Mouse (Mus musculus) limb, embryonic 13.5 days (tissue): ENCODE measurements at regions not wholly inside any gene's neighbourhood (a gene's known extent, or its start where the extent isn't known, plus 50 kb on each side); places are given as distances from the start of the nearest gene placed in this dataset.

Experiments used
- ATAC-seq: fragments of 200-750 bp; cut with Nextera tagmentation; 2 replicates; pipeline ENCODE4 v1.8.0; 2017; ENCODE audit warnings: low read depth, moderate number of reproducible peaks, moderate TSS enrichment; ENCODE audit not compliant: low FRiP score
- H3K27ac ChIP-seq: fragments of 300-500 bp; sonication (generic); 2 replicates; pipeline ENCODE4 v1.5.1; 2015; ENCODE audit warnings: inconsistent platforms, mild to moderate bottlenecking, moderate library complexity
- H3K27me3 ChIP-seq: fragments of 300-500 bp; sonication (generic); 2 replicates; pipeline ENCODE4 v1.6.1; 2015; ENCODE audit warnings: mild to moderate bottlenecking, inconsistent platforms
- H3K36me3 ChIP-seq: fragments of 300-500 bp; sonication (generic); 2 replicates; pipeline ENCODE4 v1.6.1; 2015; ENCODE audit warnings: inconsistent platforms, mild to moderate bottlenecking, moderate library complexity
- H3K4me1 ChIP-seq: fragments of 300-500 bp; sonication (generic); 2 replicates; pipeline ENCODE4 v1.6.1; 2015; ENCODE audit warnings: inconsistent platforms
- H3K4me2 ChIP-seq: fragments of 300-500 bp; sonication (generic); replicated peaks from 2 replicates; pipeline ENCODE4 v1.6.1; 2015; ENCODE audit warnings: inconsistent platforms, mild to moderate bottlenecking, moderate library complexity
- H3K4me3 ChIP-seq: fragments of 300-500 bp; sonication (generic); 2 replicates; pipeline ENCODE4 v1.5.1; 2015; ENCODE audit warnings: moderate library complexity, mild to moderate bottlenecking, inconsistent platforms
- H3K9ac ChIP-seq: fragments of 300-500 bp; sonication (generic); 2 replicates; pipeline ENCODE4 v1.6.1; 2015; ENCODE audit warnings: mild to moderate bottlenecking, inconsistent platforms
- H3K9me3 ChIP-seq: fragments of 300-500 bp; sonication (generic); 2 replicates; pipeline ENCODE4 v1.6.1; 2016; ENCODE audit warnings: inconsistent platforms
- WGBS: fragments of 180-500 bp; shearing (Covaris S2); methylation state at CpG from one replicate; pipeline ENCODE4 v1.1.7; 2015; 5-methylcytosine and 5-hydroxymethylcytosine counted together

GRCm38 (mm10) chr3:144356948-144357295 is 151.9 kb upstream of the Lmo4 start:
- Histone ChIP-seq H3K4me3 (no peak overlapping the region), H3K4me2 (no peak overlapping the region), H3K4me1 (0 out of 2 replicates have a peak, but pooled peaks cover 14% of the 10 kb centered on the region), H3K27ac (no peak overlapping the region), H3K36me3 (no peaks in the 10 kb centered on the region), H3K9ac (no peak overlapping the region), H3K27me3 (peaks cover 5% of the 10 kb centered on the region; the same call in 1 of the 2 replicates), H3K9me3 (no peaks in the 10 kb centered on the region)
- WGBS: 19% methylated on average over 11 of the region's 11 CpGs
- no peak for ATAC-seq

GRCm38 (mm10) chr3:144356103-144356947 is 151.3 kb upstream of the Lmo4 start:
- Histone ChIP-seq H3K9me3 (no peaks in the 10 kb centered on the region), H3K4me1 (0 out of 2 replicates have a peak, but pooled peaks cover 14% of the 10 kb centered on the region), H3K27me3 (peaks cover 5% of the 10 kb centered on the region; the same call in 1 of the 2 replicates), H3K36me3 (no peaks in the 10 kb centered on the region), H3K27ac (no peak overlapping the region), H3K4me3 (no peak overlapping the region), H3K4me2 (no peak overlapping the region), H3K9ac (no peak overlapping the region)
- WGBS: 70% methylated on average over 17 of the region's 17 CpGs
- ATAC-seq: no peak

GRCm38 (mm10) chr3:144352559-144352958 is 147.5 kb upstream of the Lmo4 start:
- no peaks in the 10 kb centered on the region for H3K36me3 ChIP-seq
- peaks cover under 1% of the 10 kb centered on the region; the same call in 1 of the 2 replicates for H3K27me3 ChIP-seq
- no peak overlapping the region for H3K4me2 ChIP-seq
- H3K4me1 ChIP-seq: 0 out of 2 replicates have a peak, but pooled peaks cover 8% of the 10 kb centered on the region
- no peaks in the 10 kb centered on the region for H3K9me3 ChIP-seq
- no peak overlapping the region for H3K27ac ChIP-seq
- ATAC-seq: no peak
- H3K4me3 ChIP-seq: no peak overlapping the region
- no peak overlapping the region for H3K9ac ChIP-seq
- WGBS: 74% methylated on average over 4 of the region's 4 CpGs

GRCm38 (mm10) chr3:144348431-144348830 is 143.4 kb upstream of the Lmo4 start:
- no peaks in the 10 kb centered on the region for H3K27me3 ChIP-seq
- H3K4me1 ChIP-seq: no peaks in the 10 kb centered on the region
- no peak overlapping the region for H3K9ac ChIP-seq
- 63% methylated on average over 9 of the region's 9 CpGs for WGBS
- no peak for ATAC-seq
- no peaks in the 10 kb centered on the region for H3K36me3 ChIP-seq
- no peaks in the 10 kb centered on the region for H3K9me3 ChIP-seq
- no peak overlapping the region for H3K27ac ChIP-seq
- no peak overlapping the region for H3K4me3 ChIP-seq
- no peak overlapping the region for H3K4me2 ChIP-seq

GRCm38 (mm10) chr3:144335237-144335636 is 130.2 kb upstream of the Lmo4 start:
- Histone ChIP-seq H3K9ac (no peak overlapping the region), H3K4me2 (no peak overlapping the region), H3K27me3 (no peaks in the 10 kb centered on the region), H3K9me3 (no peaks in the 10 kb centered on the region), H3K36me3 (no peaks in the 10 kb centered on the region), H3K27ac (no peak overlapping the region), H3K4me1 (0 out of 2 replicates have a peak, but pooled peaks cover 4% of the 10 kb centered on the region), H3K4me3 (no peak overlapping the region)
- no peak for ATAC-seq
- 56% methylated on average over 3 of the region's 3 CpGs for WGBS

GRCm38 (mm10) chr3:144334201-144334600 is 129.2 kb upstream of the Lmo4 start:
- Histone ChIP-seq H3K27me3 (no peaks in the 10 kb centered on the region), H3K9me3 (no peaks in the 10 kb centered on the region), H3K36me3 (no peaks in the 10 kb centered on the region), H3K4me3 (no peak overlapping the region), H3K27ac (no peak overlapping the region), H3K4me1 (0 out of 2 replicates have a peak, but pooled peaks cover 4% of the 10 kb centered on the region), H3K4me2 (no peak overlapping the region), H3K9ac (no peak overlapping the region)
- no peak for ATAC-seq
- WGBS: 88% methylated on average over 5 of the region's 5 CpGs

GRCm38 (mm10) chr3:144332353-144332752 is 127.3 kb upstream of the Lmo4 start:
- Histone ChIP-seq H3K9ac (no peak overlapping the region), H3K36me3 (no peaks in the 10 kb centered on the region), H3K27me3 (no peaks in the 10 kb centered on the region), H3K4me3 (no peak overlapping the region), H3K4me2 (no peak overlapping the region), H3K4me1 (0 out of 2 replicates have a peak, but pooled peaks cover 4% of the 10 kb centered on the region), H3K9me3 (no peaks in the 10 kb centered on the region), H3K27ac (no peak overlapping the region)
- no peak for ATAC-seq
- WGBS: 15% methylated on average over 5 of the region's 5 CpGs

GRCm38 (mm10) chr3:144329117-144329516 is 124.1 kb upstream of the Lmo4 start:
- WGBS: 56% methylated on average over 7 of the region's 7 CpGs

GRCm38 (mm10) chr3:144327235-144327760 is 122.3 kb upstream of the Lmo4 start:
- H3K4me2 ChIP-seq: no peak overlapping the region
- WGBS: 91% methylated on average over 8 of the region's 8 CpGs

More at GRCm38 (mm10) chr3:144329117-144329516, 124.1 kb upstream of the Lmo4 start:
- Histone ChIP-seq H3K4me2 (no peak overlapping the region), H3K9ac (no peak overlapping the region), H3K27ac (no peak overlapping the region), H3K4me1 (no peaks in the 10 kb centered on the region), H3K9me3 (no peaks in the 10 kb centered on the region), H3K4me3 (no peak overlapping the region), H3K36me3 (no peaks in the 10 kb centered on the region), H3K27me3 (no peaks in the 10 kb centered on the region)
- ATAC-seq: no peak

GRCm38 (mm10) chr3:144324974-144325373 is 120.0 kb upstream of the Lmo4 start:
- WGBS: 90% methylated on average over 2 of the region's 2 CpGs
- ATAC-seq: no peak

More at GRCm38 (mm10) chr3:144327235-144327760, 122.3 kb upstream of the Lmo4 start:
- no peaks in the 10 kb centered on the region for H3K4me1 ChIP-seq
- H3K27ac ChIP-seq: no peak overlapping the region
- no peak for ATAC-seq
- H3K9ac ChIP-seq: no peak overlapping the region
- H3K9me3 ChIP-seq: no peaks in the 10 kb centered on the region
- no peaks in the 10 kb centered on the region for H3K36me3 ChIP-seq
- H3K4me3 ChIP-seq: no peak overlapping the region
- H3K27me3 ChIP-seq: no peaks in the 10 kb centered on the region

GRCm38 (mm10) chr3:144323524-144323923 is 118.5 kb upstream of the Lmo4 start:
- H3K9ac ChIP-seq: no peak overlapping the region
- H3K4me2 ChIP-seq: no peak overlapping the region
- no peak for ATAC-seq
- no peak overlapping the region for H3K27ac ChIP-seq
- no peak overlapping the region for H3K4me3 ChIP-seq
- peaks cover 16% of the 10 kb centered on the region for H3K4me1 ChIP-seq
- no peaks in the 10 kb centered on the region for H3K36me3 ChIP-seq
- H3K27me3 ChIP-seq: no peaks in the 10 kb centered on the region
- H3K9me3 ChIP-seq: no peaks in the 10 kb centered on the region
- WGBS: 90% methylated on average over 3 of the region's 3 CpGs

More at GRCm38 (mm10) chr3:144324974-144325373, 120.0 kb upstream of the Lmo4 start:
- peaks cover 2% of the 10 kb centered on the region; the same call in 1 of the 2 replicates for H3K4me1 ChIP-seq
- H3K4me3 ChIP-seq: no peak overlapping the region
- H3K9me3 ChIP-seq: no peaks in the 10 kb centered on the region
- no peak overlapping the region for H3K4me2 ChIP-seq
- H3K9ac ChIP-seq: no peak overlapping the region
- no peaks in the 10 kb centered on the region for H3K36me3 ChIP-seq
- H3K27ac ChIP-seq: no peak overlapping the region
- no peaks in the 10 kb centered on the region for H3K27me3 ChIP-seq

- ATAC-seq: no peak; the same call in 1 of the 2 replicates
- Histone ChIP-seq H3K4me2 (peak overlapping the region; percentile 34), H3K9me3 (no peaks in the 10 kb centered on the region), H3K36me3 (no peaks in the 10 kb centered on the region), H3K4me3 (no peak overlapping the region), H3K27me3 (no peaks in the 10 kb centered on the region), H3K9ac (no peak overlapping the region), H3K27ac (peak overlapping the region; percentile 35; the same call in 1 of the 2 replicates), H3K4me1 (peaks cover 17% of the 10 kb centered on the region)
- 35% methylated on average over 11 of the region's 11 CpGs for WGBS
Measured at GRCm38 (mm10) chr3:144319468-144320205, 114.6 kb upstream of the Lmo4 start.
